9 mouse cellular contexts compared by ENCODE assay signal in genomic region chr14:59887061-59887861, GRCm38 (mm10).
DNase-seq lines count a peak whose midpoint lies in the region; ATAC-seq lines count a peak whose summit lies in the region.
"Had no signal": no experiment of that assay in that cellular context is flagged by ENCODE, and none has a peak within 500 bp of the region (broad histone marks: within the 10 kb centered on the region; RNA-seq: fewer than 3 reads in every experiment).

No protein-coding gene starts in this region.

- DNase-seq in hindbrain, embryonic 14.5 days (ENCODE audit: low spot score): peak; percentile 76
- DNase-seq in hindbrain, embryonic 10.5 days (ENCODE audit: low spot score): no peak
- DNase-seq in cerebellum, adult 8-10 months: peak; percentile 38
- DNase-seq in heart, adult 18-20 months: peak; percentile 68 to 71
- DNase-seq in left cerebral cortex, adult 11 months (ENCODE audit: low spot score): peak; percentile 38
- DNase-seq in adrenal gland, postnatal 4 days (ENCODE audit: low spot score in 2 of 2): no peak
- DNase-seq in adrenal gland, adult (ENCODE audit: inconsistent age in 2 of 2, low spot score in 1 of 2): no peak

- 52% methylated on average over 15 of the region's 15 CpGs for WGBS in hindbrain, embryonic 14.5 days
- 63% methylated on average over 15 of the region's 15 CpGs for WGBS in hindbrain, embryonic 10.5 days
- WGBS in midbrain, embryonic 15.5 days: 44% methylated on average over 15 of the region's 15 CpGs

- no peak overlapping the region for H3K4me2 ChIP-seq in hindbrain, embryonic 14.5 days (replicated peaks)
- H3K4me2 ChIP-seq in midbrain, embryonic 15.5 days: no peak overlapping the region
- H3K4me2 ChIP-seq: neural tube, embryonic 13.5 days had no signal

- no peaks in the 10 kb centered on the region for H3K36me3 ChIP-seq in hindbrain, embryonic 14.5 days (replicated peaks; ENCODE audit: control insufficient read depth, insufficient read depth)
- no peaks in the 10 kb centered on the region for H3K36me3 ChIP-seq in hindbrain, embryonic 10.5 days
- H3K36me3 ChIP-seq in midbrain, embryonic 15.5 days (replicated peaks): no peaks in the 10 kb centered on the region
- H3K36me3 ChIP-seq: neural tube, embryonic 13.5 days had no signal

- 0 out of 2 replicates have a peak, but pooled peaks cover 6% of the 10 kb centered on the region for H3K4me1 ChIP-seq in hindbrain, embryonic 14.5 days (replicated peaks; ENCODE audit: control insufficient read depth, insufficient read depth, low read length)
- no peaks in the 10 kb centered on the region for H3K4me1 ChIP-seq in hindbrain, embryonic 10.5 days (replicated peaks)
- H3K4me1 ChIP-seq in midbrain, embryonic 15.5 days: peaks cover 9% of the 10 kb centered on the region; the same call in 1 of the 2 replicates

- H3K27me3 ChIP-seq in hindbrain, embryonic 14.5 days (ENCODE audit: control insufficient read depth, insufficient read depth, low read length): no peaks in the 10 kb centered on the region
- H3K27me3 ChIP-seq in hindbrain, embryonic 10.5 days (ENCODE audit: insufficient read depth, poor library complexity, severe bottlenecking): no peaks in the 10 kb centered on the region
- H3K27me3 ChIP-seq in midbrain, embryonic 15.5 days (replicated peaks): no peaks in the 10 kb centered on the region
- H3K27me3 ChIP-seq: neural tube, embryonic 13.5 days had no signal

- ATAC-seq in hindbrain, embryonic 14.5 days (ENCODE audit: low FRiP score): peak; percentile 65; the same call in 1 of the 2 replicates
- ATAC-seq in midbrain, embryonic 15.5 days (replicated peaks): 0 out of 2 replicates have a peak, but pooled peaks have one; percentile 54

- H3K4me3 ChIP-seq in hindbrain, embryonic 14.5 days (replicated peaks; ENCODE audit: low read length): no peak overlapping the region
- no peak overlapping the region for H3K4me3 ChIP-seq in hindbrain, embryonic 10.5 days
- no peak overlapping the region for H3K4me3 ChIP-seq in midbrain, embryonic 15.5 days
- H3K4me3 ChIP-seq: neural tube, embryonic 13.5 days had no signal

- H3K27ac ChIP-seq in hindbrain, embryonic 14.5 days: no peak overlapping the region
- H3K27ac ChIP-seq in hindbrain, embryonic 10.5 days: no peak overlapping the region
- H3K27ac ChIP-seq in midbrain, embryonic 15.5 days: no peak overlapping the region
- H3K27ac ChIP-seq: neural tube, embryonic 13.5 days had no signal

- H3K9ac ChIP-seq in hindbrain, embryonic 14.5 days: no peak overlapping the region
- H3K9ac ChIP-seq in midbrain, embryonic 15.5 days: no peak overlapping the region
- H3K9ac ChIP-seq: neural tube, embryonic 13.5 days had no signal

- H3K9me3 ChIP-seq in hindbrain, embryonic 14.5 days (ENCODE audit: control insufficient read depth, low read length): no peaks in the 10 kb centered on the region
- H3K9me3 ChIP-seq in hindbrain, embryonic 10.5 days: no peaks in the 10 kb centered on the region
- no peaks in the 10 kb centered on the region for H3K9me3 ChIP-seq in midbrain, embryonic 15.5 days
- H3K9me3 ChIP-seq: neural tube, embryonic 13.5 days had no signal

Comparison
In these comparisons a context has a peak if more than half of its experiments do, and no peak if none do; other contexts are left out.
1. DNase-seq: peak in hindbrain, embryonic 14.5 days (single experiment), cerebellum, adult 8-10 months (single experiment), heart, adult 18-20 months (2 of 2) and left cerebral cortex, adult 11 months (single experiment); none in hindbrain, embryonic 10.5 days (single experiment), adrenal gland, postnatal 4 days (0 of 2) and adrenal gland, adult (0 of 2).